Mouse (Mus musculus) embryonic facial prominence, embryonic 14.5 days (tissue): ENCODE data around the gene Pak1. TPM values are rescaled to one million over a fixed set of nuclear protein-coding genes. Genes with fewer than 3 reads are reported as not detected.

ENCODE experiments used
- ATAC-seq: fragments of 200-750 bp; cut with Nextera tagmentation; 2 replicates; pipeline ENCODE4 v1.8.0; 2017; ENCODE audit warnings: low read depth, moderate number of reproducible peaks, moderate TSS enrichment
- DNase-seq: peaks from one replicate; pipeline ENCODE4 v3.0.0-alpha.2; 2015; ENCODE audit warnings: low spot score
- H3K27ac ChIP-seq: fragments of 300-500 bp; sonication (generic); replicated peaks from 2 replicates; pipeline ENCODE4 v1.5.1; 2014; ENCODE audit warnings: low read depth, mild to moderate bottlenecking, low read length, moderate library complexity
- H3K27me3 ChIP-seq: fragments of 300-500 bp; sonication (generic); replicated peaks from 2 replicates; pipeline ENCODE4 v1.6.1; 2014; ENCODE audit warnings: low read length; ENCODE audit not compliant: control insufficient read depth, insufficient read depth
- H3K36me3 ChIP-seq: fragments of 300-500 bp; sonication (generic); 2 replicates; pipeline ENCODE4 v1.6.1; 2014; ENCODE audit warnings: low read length, mixed read lengths; ENCODE audit not compliant: control insufficient read depth, insufficient read depth
- H3K4me1 ChIP-seq: fragments of 300-500 bp; sonication (generic); 2 replicates; pipeline ENCODE4 v1.6.1; 2014; ENCODE audit warnings: antibody characterized with exemption, low read length; ENCODE audit not compliant: control insufficient read depth, insufficient read depth
- H3K4me2 ChIP-seq: fragments of 300-500 bp; sonication (generic); 2 replicates; pipeline ENCODE4 v1.6.1; 2014; ENCODE audit warnings: low read depth, mild to moderate bottlenecking, low read length, moderate library complexity, mixed read lengths
- H3K4me3 ChIP-seq: fragments of 300-500 bp; sonication (generic); 2 replicates; pipeline ENCODE4 v1.5.1; 2014; ENCODE audit warnings: low read depth, mild to moderate bottlenecking, low read length
- H3K9ac ChIP-seq: fragments of 300-500 bp; sonication (generic); 2 replicates; pipeline ENCODE4 v1.6.1; 2014; ENCODE audit warnings: low read depth, mild to moderate bottlenecking, low read length, moderate library complexity, mixed read lengths
- H3K9me3 ChIP-seq: fragments of 300-500 bp; sonication (generic); 2 replicates; pipeline ENCODE4 v1.6.1; 2016; ENCODE audit warnings: low read length; ENCODE audit not compliant: control insufficient read depth
- WGBS: fragments of 180-500 bp; shearing (Covaris S2); extraction: QIAGEN DNeasy Blood & Tissue Kit; methylation state at CpG from one replicate; pipeline ENCODE4 v1.1.7; 2014; 5-methylcytosine and 5-hydroxymethylcytosine counted together
- polyA plus RNA-seq: library from polyadenylated mRNA; unstranded; fragments of >200 nt; fragmentation: Nextera tagmentation; extraction: Ambion mirVana; gene quantifications from 2 replicates; pipeline ENCODE4 v1.2.1, GENCODE M21; 2014

Gene Pak1
- polyA plus RNA-seq, 1 experiment from 2014 or later, result 29.8 TPM

DNA sequence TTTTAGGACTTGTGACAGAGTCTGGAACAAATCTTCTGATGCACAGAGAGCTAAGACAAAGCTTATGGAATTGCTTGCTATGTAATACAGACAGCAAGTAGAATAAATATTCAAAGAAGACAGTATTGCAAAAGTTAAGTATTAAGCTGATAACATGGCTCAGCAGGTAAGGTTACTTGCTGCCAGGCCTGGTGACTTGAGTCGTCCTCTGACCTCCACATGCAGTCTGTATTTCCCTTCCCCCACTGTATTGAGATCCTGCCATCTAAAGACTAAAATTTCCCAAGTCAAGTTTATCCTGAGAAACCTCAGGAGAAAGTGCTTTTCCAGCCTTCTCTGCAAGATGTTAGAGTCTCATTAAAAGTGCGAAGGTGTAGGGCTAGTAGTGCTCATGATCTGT is 40.8 kb downstream of the Pak1 start:
- Histone ChIP-seq H3K27me3 (no peaks in the 10 kb centered on the region), H3K36me3 (no peaks in the 10 kb centered on the region), H3K27ac (no peak overlapping the region), H3K4me1 (no peaks in the 10 kb centered on the region), H3K9ac (no peak overlapping the region), H3K9me3 (no peaks in the 10 kb centered on the region), H3K4me2 (no peak overlapping the region), H3K4me3 (no peak overlapping the region)
- WGBS, result 75% methylated on average over 2 of the region's 2 CpGs
- DNase-seq, result no peak
- no peak for ATAC-seq

DNA sequence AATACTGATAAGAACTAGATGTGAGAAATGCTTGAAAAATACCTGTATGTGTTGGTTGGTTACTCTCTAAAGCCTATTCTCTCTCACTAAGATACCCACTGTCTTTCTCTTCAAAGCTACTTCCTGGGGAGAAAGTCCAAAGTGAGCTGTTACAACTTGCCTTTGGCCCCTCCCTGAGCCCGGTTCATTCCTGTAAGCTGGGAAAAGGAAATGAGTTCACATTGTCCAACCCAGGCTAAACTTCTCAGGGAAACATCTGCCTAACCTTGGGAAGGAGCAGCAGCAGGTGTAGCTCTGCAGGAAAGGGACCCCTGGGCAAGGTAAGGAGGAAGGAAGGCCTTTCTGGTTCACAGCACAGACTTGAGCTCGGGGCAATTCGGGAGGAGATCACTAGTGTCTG is 42.4 kb downstream of the Pak1 start:
- no peaks in the 10 kb centered on the region for H3K9me3 ChIP-seq
- H3K4me1 ChIP-seq, result no peaks in the 10 kb centered on the region
- no peak overlapping the region for H3K27ac ChIP-seq
- no peaks in the 10 kb centered on the region for H3K27me3 ChIP-seq
- WGBS, result 69% methylated on average over 3 of the region's 3 CpGs
- H3K4me2 ChIP-seq, result no peak overlapping the region
- H3K4me3 ChIP-seq, result no peak overlapping the region
- no peaks in the 10 kb centered on the region for H3K36me3 ChIP-seq
- no peak overlapping the region for H3K9ac ChIP-seq
- ATAC-seq (no peak), DNase-seq (no peak)

DNA sequence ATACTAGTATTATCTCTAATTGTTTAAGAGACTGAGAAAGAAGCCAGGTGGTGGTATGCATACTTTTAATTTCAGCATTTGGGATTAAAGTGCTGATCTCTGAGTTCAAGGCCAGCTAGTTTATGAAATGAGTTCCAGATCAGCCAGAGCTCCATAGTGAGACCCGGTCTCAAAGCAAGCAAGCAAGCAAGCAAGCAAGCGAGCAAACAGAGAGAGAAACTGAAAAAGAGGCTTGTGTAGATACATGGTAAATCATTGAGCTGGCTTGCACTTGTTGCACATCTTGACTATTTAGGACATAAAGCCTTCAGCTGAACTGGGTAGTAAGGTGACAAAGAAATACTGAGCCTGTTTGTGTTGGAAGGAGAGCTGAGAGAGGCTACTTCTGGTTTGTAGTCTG is 44.6 kb downstream of the Pak1 start:
- H3K4me1 ChIP-seq, result no peaks in the 10 kb centered on the region
- H3K4me2 ChIP-seq, result no peak overlapping the region
- H3K27me3 ChIP-seq, result no peaks in the 10 kb centered on the region
- 73% methylated on average over 2 of the region's 2 CpGs for whole genome bisulfite sequencing
- no peak for ATAC-seq
- DNase-seq, result no peak
- H3K27ac ChIP-seq, result no peak overlapping the region
- no peaks in the 10 kb centered on the region for H3K36me3 ChIP-seq
- no peak overlapping the region for H3K4me3 ChIP-seq
- H3K9ac ChIP-seq, result no peak overlapping the region
- no peaks in the 10 kb centered on the region for H3K9me3 ChIP-seq

DNA sequence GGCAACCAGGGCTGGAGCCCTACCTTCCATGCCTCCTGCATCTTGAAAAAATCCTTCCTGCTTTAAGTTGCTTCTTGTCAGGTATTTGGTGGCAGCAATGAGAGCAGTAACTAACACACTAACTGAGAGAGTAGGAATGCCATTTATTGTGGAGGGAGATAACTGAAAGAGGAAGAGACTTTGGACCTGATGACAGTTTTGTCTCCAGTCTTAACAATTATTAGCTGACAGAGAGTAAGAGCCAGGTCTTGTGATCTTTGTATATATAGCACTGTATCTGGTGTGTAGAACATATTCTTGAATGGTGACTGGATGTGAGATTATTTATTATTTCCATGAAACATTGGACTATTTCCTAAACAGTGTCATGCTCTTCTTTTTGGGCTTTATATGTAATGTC is 50.2 kb downstream of the Pak1 start:
- Histone ChIP-seq H3K4me2 (no peak overlapping the region), H3K27me3 (no peaks in the 10 kb centered on the region), H3K36me3 (no peaks in the 10 kb centered on the region), H3K27ac (no peak overlapping the region), H3K9me3 (no peaks in the 10 kb centered on the region), H3K4me1 (peaks cover 6% of the 10 kb centered on the region; the same call in 1 of the 2 replicates), H3K9ac (no peak overlapping the region), H3K4me3 (no peak overlapping the region)
- ATAC-seq (no peak), DNase-seq (no peak)

DNA sequence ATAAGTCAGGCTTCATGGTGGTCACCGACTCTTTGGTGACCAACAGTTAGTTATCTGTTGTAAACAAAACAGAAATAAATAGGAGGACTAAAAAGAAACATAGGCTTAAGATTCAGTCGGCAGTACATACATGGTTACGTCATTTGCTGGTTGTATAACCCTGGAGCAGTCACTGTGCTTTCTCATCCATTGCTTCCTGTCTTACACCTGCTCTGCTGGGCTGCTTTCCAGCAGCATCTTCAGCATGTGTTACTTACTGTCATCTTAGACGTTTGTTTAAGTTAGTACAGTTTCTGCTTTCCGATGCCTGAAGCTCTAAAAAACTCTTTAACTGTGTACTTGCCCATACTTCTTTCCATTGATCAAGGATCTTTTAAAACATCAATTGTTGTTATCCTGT is 53.0 kb downstream of the Pak1 start:
- WGBS, result 70% methylated on average over 5 of the region's 5 CpGs
- H3K9me3 ChIP-seq, result no peaks in the 10 kb centered on the region
- H3K27ac ChIP-seq, result no peak overlapping the region
- H3K4me3 ChIP-seq, result no peak overlapping the region
- H3K4me2 ChIP-seq, result no peak overlapping the region
- H3K9ac ChIP-seq, result no peak overlapping the region
- ATAC-seq, result no peak
- H3K36me3 ChIP-seq, result no peaks in the 10 kb centered on the region
- DNase-seq, result peak; percentile 35
- peaks cover 6% of the 10 kb centered on the region; the same call in 1 of the 2 replicates for H3K4me1 ChIP-seq
- H3K27me3 ChIP-seq, result no peaks in the 10 kb centered on the region

DNA sequence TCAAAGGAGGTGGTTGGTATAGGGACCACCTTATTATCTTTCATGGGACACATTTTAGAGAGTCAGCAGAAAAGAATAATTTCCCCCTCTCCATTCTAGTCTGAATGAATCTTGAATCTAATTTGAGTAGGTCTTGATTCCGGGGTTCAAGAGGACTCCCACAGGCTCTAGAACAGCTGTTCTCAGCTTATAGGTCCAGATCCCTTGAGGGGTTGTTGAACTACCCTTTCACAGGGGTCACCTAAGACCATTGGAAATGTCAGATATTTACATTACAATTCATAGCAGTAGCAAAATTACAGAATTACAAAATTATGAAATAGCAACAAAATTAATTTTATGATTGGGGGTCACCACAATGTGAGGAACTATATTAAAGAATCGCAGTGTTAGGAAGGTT is 54.0 kb downstream of the Pak1 start:
- H3K4me3 ChIP-seq, result peak overlapping the region; percentile 49
- no peaks in the 10 kb centered on the region for H3K27me3 ChIP-seq
- no peak overlapping the region for H3K27ac ChIP-seq
- peak overlapping the region; percentile 66 for H3K4me2 ChIP-seq
- no peak for DNase-seq
- no peaks in the 10 kb centered on the region for H3K36me3 ChIP-seq
- no peak overlapping the region for H3K9ac ChIP-seq
- 0 out of 2 replicates have a peak, but pooled peaks have one; percentile 1 for ATAC-seq
- H3K9me3 ChIP-seq, result no peaks in the 10 kb centered on the region
- 65% methylated on average over 2 of the region's 2 CpGs for WGBS
- peaks cover 6% of the 10 kb centered on the region; the same call in 1 of the 2 replicates for H3K4me1 ChIP-seq

DNA sequence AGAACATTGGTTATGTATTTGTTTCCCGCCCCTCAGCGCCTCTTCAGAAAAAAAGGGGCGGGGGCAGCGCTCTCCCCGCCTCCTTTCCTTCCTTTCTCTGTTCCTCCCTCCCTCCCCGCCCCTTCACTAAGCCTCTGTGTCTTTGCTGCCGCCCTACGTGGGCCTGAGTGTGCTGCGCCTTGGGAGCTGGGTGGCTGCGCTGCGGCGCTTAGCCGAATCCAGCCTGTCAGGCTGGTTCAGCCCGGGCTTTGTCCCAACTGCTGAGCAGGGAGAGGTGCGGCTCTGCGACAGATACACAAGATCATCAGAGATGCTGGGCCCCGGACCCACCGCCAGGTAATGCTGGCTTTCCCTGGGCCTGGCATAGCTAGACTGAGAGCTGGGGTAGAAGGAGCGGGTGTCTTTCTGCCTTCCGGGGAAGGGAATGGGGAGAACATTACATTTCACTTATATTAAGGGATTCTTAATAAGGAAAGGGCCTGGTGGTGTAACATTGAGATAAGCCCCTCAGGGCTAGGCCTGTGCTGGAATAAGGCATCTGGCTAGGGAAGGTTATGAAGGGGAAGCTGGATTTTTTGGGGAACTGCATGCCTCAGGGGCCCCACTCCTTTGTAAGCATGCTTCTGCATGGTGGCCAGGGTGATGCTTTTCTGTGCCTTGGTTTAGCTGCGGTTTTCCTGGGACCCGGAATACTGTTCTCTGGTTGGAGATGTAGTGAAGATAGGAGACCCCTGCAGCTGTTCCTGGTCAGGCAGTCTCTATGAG is 54.6 kb downstream of the Pak1 start:
- peak; percentile 97 for ATAC-seq
- H3K27ac ChIP-seq, result peak overlapping the region; percentile 65
- DNase-seq, result peak; percentile 94
- no peaks in the 10 kb centered on the region for H3K9me3 ChIP-seq
- H3K4me3 ChIP-seq, result peak overlapping the region; percentile 49
- H3K9ac ChIP-seq, result peak overlapping the region; percentile 72
- 6% methylated on average over 21 of the region's 22 CpGs for WGBS
- H3K27me3 ChIP-seq, result no peaks in the 10 kb centered on the region
- peaks cover 6% of the 10 kb centered on the region; the same call in 1 of the 2 replicates for H3K4me1 ChIP-seq
- peak overlapping the region; percentile 66 for H3K4me2 ChIP-seq
- H3K36me3 ChIP-seq, result no peaks in the 10 kb centered on the region

DNA sequence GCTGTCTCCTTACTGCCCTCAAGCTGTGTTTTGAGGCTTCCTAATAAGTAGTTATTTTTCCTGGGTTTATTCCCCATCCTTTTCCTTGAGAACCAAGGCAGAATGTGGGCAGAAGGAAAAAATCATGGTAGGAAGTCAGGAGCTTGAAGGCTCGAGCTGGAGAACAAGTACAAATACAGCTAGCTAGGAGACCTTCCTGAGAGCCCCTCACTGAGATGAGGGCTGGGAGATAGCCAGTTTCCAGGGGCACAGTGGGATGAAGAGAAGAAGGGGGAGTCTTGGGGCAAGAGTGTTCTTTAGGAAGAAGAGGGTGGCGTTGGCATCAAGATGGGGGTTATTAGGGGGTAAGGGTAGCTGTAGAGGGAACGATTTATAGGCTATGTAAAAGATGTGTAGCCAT is 56.1 kb downstream of the Pak1 start:
- no peak for ATAC-seq
- no peak overlapping the region for H3K9ac ChIP-seq
- 76% methylated on average over 3 of the region's 3 CpGs for WGBS

DNA sequence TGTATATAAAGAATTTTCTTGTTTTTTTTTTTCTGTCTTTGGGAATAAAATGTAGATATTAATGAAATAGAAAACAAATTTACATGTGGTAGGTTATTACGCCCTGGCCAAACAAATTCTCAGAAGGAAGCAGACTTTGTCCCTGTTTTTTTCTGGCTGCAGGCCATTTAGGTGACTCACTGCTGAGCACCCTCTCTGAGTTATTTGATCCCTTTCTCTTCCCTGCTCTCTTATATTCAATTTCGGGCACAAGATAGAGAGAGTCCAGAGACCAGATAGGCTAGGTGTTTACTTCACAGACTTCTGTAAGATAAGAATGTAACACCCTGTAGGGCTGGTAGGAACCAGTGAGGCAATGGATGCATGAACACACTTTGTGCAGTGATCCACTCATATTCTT is 57.2 kb downstream of the Pak1 start:
- no peaks in the 10 kb centered on the region for H3K36me3 ChIP-seq
- H3K9ac ChIP-seq, result no peak overlapping the region
- H3K27ac ChIP-seq, result no peak overlapping the region
- H3K27me3 ChIP-seq, result no peaks in the 10 kb centered on the region
- ATAC-seq (no peak), DNase-seq (no peak)
- no peaks in the 10 kb centered on the region for H3K9me3 ChIP-seq
- peaks cover 6% of the 10 kb centered on the region; the same call in 1 of the 2 replicates for H3K4me1 ChIP-seq
- no peak overlapping the region for H3K4me3 ChIP-seq
- 66% methylated on average over 2 of the region's 2 CpGs for WGBS
- no peak overlapping the region for H3K4me2 ChIP-seq

More for the DNA sequence above, 56.1 kb downstream of the Pak1 start:
- H3K27me3 ChIP-seq, result no peaks in the 10 kb centered on the region
- H3K4me3 ChIP-seq, result no peak overlapping the region
- H3K36me3 ChIP-seq, result no peaks in the 10 kb centered on the region
- no peak for DNase-seq
- no peaks in the 10 kb centered on the region for H3K9me3 ChIP-seq
- H3K27ac ChIP-seq, result no peak overlapping the region
- H3K4me1 ChIP-seq, result peaks cover 6% of the 10 kb centered on the region; the same call in 1 of the 2 replicates
- peak overlapping the region; percentile 66; the same call in 1 of the 2 replicates for H3K4me2 ChIP-seq
